Mouse (Mus musculus): ENCODE results near the gene Kdm2b.

DNA sequence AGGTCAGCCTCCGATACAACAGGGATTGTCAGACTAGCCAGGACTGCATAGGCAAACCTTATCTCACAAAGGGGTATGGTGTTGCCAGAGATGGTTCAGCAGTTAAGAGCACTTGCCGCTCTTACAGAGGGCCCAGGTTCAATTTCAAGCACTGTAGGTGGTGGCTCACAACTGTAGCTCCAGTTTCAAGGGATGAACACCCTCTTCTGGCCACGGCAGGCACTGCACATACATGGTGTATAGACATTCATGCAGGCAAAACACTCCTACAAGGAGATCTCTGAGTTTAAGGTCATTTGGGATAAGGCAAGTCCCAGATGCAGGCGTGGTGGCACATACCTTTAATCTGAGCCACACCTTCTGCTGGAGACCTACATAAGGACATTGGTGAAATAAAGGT, 76.8 kb downstream of the Kdm2b start:
- TF ChIP-seq POLR2A (IDR thresholded peaks at IDR 0.05; ENCODE audit: borderline replicate concordance, insufficient read depth, low read length), result no peak
- TF ChIP-seq CTCF (IDR thresholded peaks at IDR 0.05; ENCODE audit: borderline replicate concordance, insufficient read depth, low read depth, low read length), result peak; percentile 17; the same call in 1 of the 2 replicates
